Mouse (Mus musculus) brain, embryonic 14.5 days (tissue): ENCODE results near the gene Enthd1.

Experiments
- CTCF ChIP-seq: fragments of 200-500 bp; IDR thresholded peaks from 2 replicates; pipeline ENCODE4 v1.5.1; 2012; ENCODE audit warnings: inconsistent platforms, mild to moderate bottlenecking, moderate library complexity, borderline replicate concordance; ENCODE audit not compliant: insufficient read depth, insufficient read length; ENCODE audit errors: extremely low read depth
- POLR2A ChIP-seq: fragments of 200-500 bp; IDR thresholded peaks from 2 replicates; pipeline ENCODE4 v1.6.1; 2012; ENCODE audit warnings: mild to moderate bottlenecking, inconsistent platforms, borderline replicate concordance; ENCODE audit not compliant: poor library complexity, insufficient read depth, insufficient read length, severe bottlenecking; ENCODE audit errors: extremely low read depth

DNA sequence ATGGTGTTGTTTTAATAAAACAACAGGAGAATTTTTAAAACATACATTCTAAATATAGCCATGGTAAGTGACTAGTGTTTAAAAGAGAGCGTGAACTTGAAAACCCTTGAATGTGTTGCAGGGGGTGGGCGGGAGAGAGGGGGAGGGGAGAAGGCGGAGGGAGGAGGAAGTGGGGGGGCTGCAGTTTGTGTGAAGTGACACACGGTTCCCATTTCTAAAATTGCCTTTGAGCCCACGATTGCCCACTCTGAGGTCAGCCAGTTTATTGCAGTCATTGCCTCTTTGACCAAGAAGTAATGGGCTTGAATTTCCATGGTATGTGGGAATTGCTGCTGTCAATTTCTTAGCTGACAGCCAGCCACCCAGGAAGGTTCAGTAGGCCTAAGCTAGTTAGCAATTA, 48.9 kb upstream of the Enthd1 start:
- no peak for TF ChIP-seq CTCF
- no peak for TF ChIP-seq POLR2A
